Mouse (Mus musculus) embryonic facial prominence, embryonic 15.5 days (tissue): ENCODE data around the gene Mpdu1. TPM values are rescaled to one million over a fixed set of nuclear protein-coding genes. Genes with fewer than 3 reads are reported as not detected.
A peak's percentile ranks its signal among the peaks of the same experiment; 100 is the strongest.
"Not testable (repeated sequence)": the region's sequence is repeated elsewhere in the genome, so short reads cannot be mapped to it uniquely, and the experiment has no call there.

ENCODE experiments used
- ATAC-seq: fragments of 200-750 bp; cut with Nextera tagmentation; 2 replicates; pipeline ENCODE4 v1.8.0; 2017; ENCODE audit warnings: low read depth, moderate TSS enrichment; ENCODE audit not compliant: insufficient number of reproducible peaks, low FRiP score, low TSS enrichment
- H3K27ac ChIP-seq: fragments of 300-500 bp; sonication (generic); replicated peaks from 2 replicates; pipeline ENCODE4 v1.5.1; 2015; ENCODE audit warnings: mild to moderate bottlenecking, inconsistent platforms
- H3K27me3 ChIP-seq: fragments of 300-500 bp; sonication (generic); 2 replicates; pipeline ENCODE4 v1.6.1; 2015; ENCODE audit warnings: inconsistent platforms
- H3K36me3 ChIP-seq: fragments of 300-500 bp; sonication (generic); 2 replicates; pipeline ENCODE4 v1.6.1; 2015; ENCODE audit warnings: mild to moderate bottlenecking, inconsistent platforms
- H3K4me1 ChIP-seq: fragments of 300-500 bp; sonication (generic); 2 replicates; pipeline ENCODE4 v1.6.1; 2015; ENCODE audit warnings: inconsistent platforms
- H3K4me2 ChIP-seq: fragments of 300-500 bp; sonication (generic); replicated peaks from 2 replicates; pipeline ENCODE4 v1.6.1; 2015; ENCODE audit warnings: mild to moderate bottlenecking, inconsistent platforms
- H3K4me3 ChIP-seq: fragments of 300-500 bp; sonication (generic); replicated peaks from 2 replicates; pipeline ENCODE4 v1.5.1; 2015; ENCODE audit warnings: mild to moderate bottlenecking, inconsistent platforms
- H3K9ac ChIP-seq: fragments of 300-500 bp; sonication (generic); 2 replicates; pipeline ENCODE4 v1.6.1; 2015; ENCODE audit warnings: inconsistent platforms
- H3K9me3 ChIP-seq: fragments of 300-500 bp; sonication (generic); replicated peaks from 2 replicates; pipeline ENCODE4 v1.6.1; 2016; ENCODE audit warnings: inconsistent platforms
- WGBS: fragments of 180-500 bp; shearing (Covaris S2); methylation state at CpG from one replicate; pipeline ENCODE4 v1.1.7; 2015; 5-methylcytosine and 5-hydroxymethylcytosine counted together
- polyA plus RNA-seq: library from polyadenylated mRNA; unstranded; fragments of >200 nt; fragmentation: Nextera tagmentation; extraction: Ambion mirVana; gene quantifications from 2 replicates; pipeline ENCODE4 v1.2.1, GENCODE M21; 2015

Mpdu1 gene
- polyA plus RNA-seq, 1 experiment from 2014 or later = 66.5 TPM

- not testable (repeated sequence) for H3K4me1 ChIP-seq, H3K9ac ChIP-seq, H3K4me3 ChIP-seq, H3K9me3 ChIP-seq, H3K4me2 ChIP-seq, H3K36me3 ChIP-seq, ATAC-seq, H3K27me3 ChIP-seq, H3K27ac ChIP-seq
- 66% methylated on average over 3 of the region's 3 CpGs for WGBS
These were observed 40.9 kb upstream of the Mpdu1 start for GRCm38 (mm10) chr11:69703381-69703780.

GRCm38 (mm10) chr11:69702886-69703285 is 40.4 kb upstream of the Mpdu1 start:
- ATAC-seq = not testable (repeated sequence)

GRCm38 (mm10) chr11:69699595-69699994 is 37.2 kb upstream of the Mpdu1 start:
- no peak overlapping the region for H3K27ac ChIP-seq
- no peak for ATAC-seq
- no peak overlapping the region for H3K4me3 ChIP-seq
- H3K27me3 ChIP-seq = no peaks in the 10 kb centered on the region
- H3K4me1 ChIP-seq = peaks cover 14% of the 10 kb centered on the region
- no peak overlapping the region for H3K4me2 ChIP-seq
- H3K9me3 ChIP-seq = no peaks in the 10 kb centered on the region
- WGBS = 59% methylated on average over 1 of the region's 1 CpGs
- H3K36me3 ChIP-seq = no peaks in the 10 kb centered on the region
- H3K9ac ChIP-seq = no peak overlapping the region

More at GRCm38 (mm10) chr11:69702886-69703285, 40.4 kb upstream of the Mpdu1 start:
- not testable (repeated sequence) for H3K27me3 ChIP-seq, H3K9me3 ChIP-seq, H3K4me3 ChIP-seq, H3K4me1 ChIP-seq, H3K27ac ChIP-seq, H3K36me3 ChIP-seq, H3K4me2 ChIP-seq, H3K9ac ChIP-seq
- 93% methylated on average over 10 of the region's 10 CpGs for WGBS

DNA sequence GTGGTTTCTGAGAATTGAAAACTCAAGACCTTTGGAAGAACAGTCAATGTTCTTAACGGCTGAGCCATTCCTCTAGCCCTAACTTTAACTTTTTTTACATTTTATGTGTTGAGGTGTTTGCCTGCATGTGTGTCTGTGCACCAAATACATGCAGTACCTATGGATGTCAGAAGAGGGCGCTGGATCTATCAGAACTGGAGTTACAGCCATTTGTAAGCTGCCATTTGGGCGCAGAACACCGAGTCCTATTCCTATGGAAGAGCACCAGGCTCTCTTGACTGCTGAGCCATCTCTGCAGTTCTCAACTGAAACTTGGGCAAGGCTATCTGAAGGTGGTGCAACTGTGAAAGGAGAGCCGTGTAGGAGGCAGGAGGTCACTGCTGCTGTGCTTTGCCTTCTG is 36.1 kb upstream of the Mpdu1 start:
- Histone ChIP-seq H3K4me2 (no peak overlapping the region), H3K9ac (no peak overlapping the region), H3K4me3 (no peak overlapping the region), H3K4me1 (peaks cover 17% of the 10 kb centered on the region), H3K9me3 (no peaks in the 10 kb centered on the region), H3K27ac (no peak overlapping the region), H3K36me3 (no peaks in the 10 kb centered on the region), H3K27me3 (no peaks in the 10 kb centered on the region)
- WGBS = 72% methylated on average over 5 of the region's 5 CpGs
- no peak for ATAC-seq

- peaks cover 17% of the 10 kb centered on the region for H3K4me1 ChIP-seq
- H3K4me2 ChIP-seq = no peak overlapping the region
- H3K36me3 ChIP-seq = no peaks in the 10 kb centered on the region
- H3K9me3 ChIP-seq = no peaks in the 10 kb centered on the region
- no peak for ATAC-seq
- no peak overlapping the region for H3K4me3 ChIP-seq
- H3K27ac ChIP-seq = no peak overlapping the region
- H3K27me3 ChIP-seq = no peaks in the 10 kb centered on the region
- WGBS = 87% methylated on average over 3 of the region's 3 CpGs
- H3K9ac ChIP-seq = no peak overlapping the region
These were observed 35.0 kb upstream of the Mpdu1 start for GRCm38 (mm10) chr11:69697396-69697795.

GRCm38 (mm10) chr11:69695361-69696181 is 33.1 kb upstream of the Mpdu1 start, which contains the start of the genes Tnfsf12 and Tnfsfm13:
Gene Tnfsf12, minus strand, starts transcription at chr11:69695849.
Gene Tnfsfm13, minus strand, starts transcription at chr11:69696098.
- peak; percentile 85 for ATAC-seq
- Histone ChIP-seq H3K4me2 (peak within 1 kb of the TSS; percentile 86), H3K4me3 (peak within 1 kb of the TSS; percentile 58), H3K9me3 (no peaks in the 10 kb centered on the region), H3K27me3 (no peaks in the 10 kb centered on the region), H3K4me1 (peaks cover 17% of the 10 kb centered on the region), H3K27ac (peak within 1 kb of the TSS; percentile 85), H3K9ac (peak within 1 kb of the TSS; percentile 57), H3K36me3 (no peaks in the 10 kb centered on the region)
- 1% methylated on average over 31 of the region's 41 CpGs for WGBS

DNA sequence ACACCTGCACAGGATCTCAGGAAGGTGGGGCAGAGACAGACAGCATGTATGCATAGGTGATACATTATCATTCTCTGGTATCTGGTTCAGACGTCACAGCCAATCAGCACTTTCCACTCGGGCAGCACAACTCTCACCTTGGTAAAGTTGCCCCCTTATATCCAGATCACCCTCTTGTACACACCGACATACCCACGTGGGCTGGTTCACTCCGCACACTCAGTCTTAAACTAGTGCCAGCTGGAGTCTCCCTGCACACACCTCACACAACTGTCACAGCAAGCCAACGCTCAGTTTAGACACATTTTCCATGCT is 32.6 kb upstream of the Mpdu1 start:
- Histone ChIP-seq H3K9ac (peak overlapping the region; percentile 57), H3K36me3 (no peaks in the 10 kb centered on the region), H3K27me3 (no peaks in the 10 kb centered on the region), H3K4me2 (peak overlapping the region; percentile 86), H3K27ac (peak overlapping the region; percentile 85), H3K4me3 (peak overlapping the region; percentile 58), H3K9me3 (no peaks in the 10 kb centered on the region), H3K4me1 (peaks cover 17% of the 10 kb centered on the region)
- peak; percentile 26; the same call in 1 of the 2 replicates for ATAC-seq
- 16% methylated on average over 6 of the region's 6 CpGs for WGBS

DNA sequence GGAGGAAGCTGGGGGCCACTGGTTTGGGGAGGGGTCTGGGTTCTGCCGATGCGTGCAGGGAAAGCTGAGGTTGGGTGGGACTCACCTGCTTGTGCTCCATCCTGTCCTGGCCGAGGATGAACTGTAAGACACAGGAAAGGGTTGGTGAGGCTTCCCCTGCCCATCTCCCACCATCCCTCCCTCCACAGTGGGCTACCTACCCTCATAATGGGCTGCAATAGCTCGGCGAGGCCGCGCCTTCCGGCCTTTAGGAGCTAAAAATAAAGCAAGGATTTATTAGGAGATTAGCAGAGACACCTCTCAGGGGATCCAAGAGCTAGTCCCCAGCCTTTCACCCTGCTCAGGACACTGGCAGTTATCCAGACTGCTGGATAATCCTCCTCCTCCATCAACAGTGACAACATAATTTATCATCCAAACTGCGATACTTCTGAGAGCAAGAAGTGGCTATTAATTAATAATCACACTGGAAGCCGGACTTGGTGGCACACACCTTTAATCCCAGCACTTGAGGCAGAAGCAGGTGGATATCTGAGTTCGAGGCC is 31.1 kb upstream of the Mpdu1 start:
- no peak overlapping the region for H3K4me3 ChIP-seq
- H3K36me3 ChIP-seq = no peaks in the 10 kb centered on the region
- no peak for ATAC-seq

DNA sequence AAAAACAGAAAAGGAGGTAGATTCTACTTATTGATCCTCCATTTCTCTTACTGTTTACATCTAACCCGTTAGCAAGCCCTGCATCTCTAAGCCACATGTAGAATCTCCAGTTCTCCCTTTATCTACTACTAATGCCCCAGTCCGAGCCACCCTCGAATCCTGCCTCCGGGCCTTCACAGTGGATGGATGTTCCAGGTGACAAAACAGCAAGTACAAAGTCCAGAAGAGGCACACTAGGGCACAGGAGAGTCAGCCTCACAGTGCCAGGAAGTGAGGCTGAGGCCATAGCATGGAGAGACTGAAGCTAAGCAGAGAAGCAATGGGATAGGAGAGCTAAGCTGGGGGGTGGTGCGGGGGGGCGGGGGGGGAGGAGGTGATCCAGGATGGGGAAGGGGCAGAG is 30.4 kb upstream of the Mpdu1 start:
- no peaks in the 10 kb centered on the region for H3K36me3 ChIP-seq
- 82% methylated on average over 6 of the region's 6 CpGs for WGBS
- H3K4me1 ChIP-seq = peaks cover 17% of the 10 kb centered on the region
- no peak overlapping the region for H3K4me3 ChIP-seq
- H3K27me3 ChIP-seq = no peaks in the 10 kb centered on the region
- H3K4me2 ChIP-seq = no peak overlapping the region
- H3K27ac ChIP-seq = no peak overlapping the region
- no peak for ATAC-seq
- no peak overlapping the region for H3K9ac ChIP-seq
- H3K9me3 ChIP-seq = no peaks in the 10 kb centered on the region

More for the DNA sequence above, 31.1 kb upstream of the Mpdu1 start:
- H3K4me2 ChIP-seq = no peak overlapping the region
- no peak overlapping the region for H3K9ac ChIP-seq
- 63% methylated on average over 11 of the region's 11 CpGs for WGBS
- H3K27ac ChIP-seq = no peak overlapping the region
- peaks cover 17% of the 10 kb centered on the region for H3K4me1 ChIP-seq
- H3K27me3 ChIP-seq = no peaks in the 10 kb centered on the region
- H3K9me3 ChIP-seq = no peaks in the 10 kb centered on the region

GRCm38 (mm10) chr11:69692196-69692811 is 29.9 kb upstream of the Mpdu1 start:
- Histone ChIP-seq H3K36me3 (no peaks in the 10 kb centered on the region), H3K9ac (no peak overlapping the region), H3K4me1 (peaks cover 17% of the 10 kb centered on the region), H3K4me2 (no peak overlapping the region), H3K4me3 (no peak overlapping the region), H3K27ac (no peak overlapping the region), H3K9me3 (no peaks in the 10 kb centered on the region), H3K27me3 (no peaks in the 10 kb centered on the region)
- 76% methylated on average over 9 of the region's 9 CpGs for WGBS
- ATAC-seq = no peak

- Histone ChIP-seq H3K9ac (no peak overlapping the region), H3K36me3 (no peaks in the 10 kb centered on the region), H3K4me2 (no peak overlapping the region), H3K4me3 (no peak overlapping the region), H3K27ac (no peak overlapping the region), H3K27me3 (no peaks in the 10 kb centered on the region), H3K9me3 (no peaks in the 10 kb centered on the region), H3K4me1 (peaks cover 29% of the 10 kb centered on the region)
- no peak for ATAC-seq
- WGBS = 84% methylated on average over 1 of the region's 1 CpGs
These were observed 27.4 kb upstream of the Mpdu1 start for GRCm38 (mm10) chr11:69689891-69690290.
